Mouse (Mus musculus): ENCODE measurements around the gene Lgr4. TPM values are rescaled to one million over a fixed set of nuclear protein-coding genes. Genes with fewer than 3 reads are reported as not detected.

Gene Lgr4
- total RNA-seq, 2 experiments from 2014 or later = 108 to 133 TPM

- no peak for DNase-seq (ENCODE audit: low spot score in 2 of 2)
Measured at GRCm38 (mm10) chr2:109974807-109975206, 57.4 kb downstream of the Lgr4 start.

DNA sequence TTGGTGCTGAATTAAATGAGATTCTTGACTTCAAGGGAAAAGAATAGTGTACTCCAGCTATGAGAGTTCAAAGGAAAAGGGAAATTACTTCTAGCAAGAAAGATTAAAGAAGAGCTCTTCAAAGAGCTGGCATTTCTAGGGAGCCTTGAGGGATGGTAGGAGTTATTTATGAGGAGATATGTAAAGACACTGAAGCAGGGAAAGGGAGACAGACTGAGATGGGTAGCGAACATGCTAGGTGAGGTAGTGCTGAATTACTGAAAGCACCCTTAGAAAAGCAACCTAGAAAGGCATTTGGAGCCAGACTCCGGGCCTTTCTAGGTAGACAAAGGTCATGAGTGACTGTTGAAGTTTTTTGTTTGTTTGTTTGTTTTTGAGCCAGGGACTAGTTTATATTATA is 58.7 kb downstream of the Lgr4 start:
- no peak for DNase-seq (ENCODE audit: low spot score in 2 of 2)

DNA sequence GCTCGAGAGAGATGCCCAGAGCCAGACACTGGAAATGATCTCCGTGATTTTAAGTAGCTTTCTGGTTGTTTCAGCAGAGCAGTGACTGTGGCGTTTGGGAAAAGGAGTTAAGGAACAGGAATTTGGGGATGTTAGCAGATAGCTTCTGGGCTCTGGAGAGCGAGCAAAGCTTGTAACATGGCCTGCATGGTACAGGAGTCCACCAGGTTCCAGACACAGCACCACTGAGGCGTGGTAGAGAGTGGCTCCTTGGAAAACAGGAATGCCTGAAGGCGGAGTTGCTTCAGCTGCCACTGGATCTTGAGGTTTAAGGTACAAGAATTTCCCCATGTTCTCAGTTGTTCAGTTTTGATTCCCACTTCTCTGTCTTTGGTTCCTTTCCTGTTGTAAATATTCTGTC is 59.9 kb downstream of the Lgr4 start:
- no peak for DNase-seq (ENCODE audit: low spot score in 2 of 2)

DNA sequence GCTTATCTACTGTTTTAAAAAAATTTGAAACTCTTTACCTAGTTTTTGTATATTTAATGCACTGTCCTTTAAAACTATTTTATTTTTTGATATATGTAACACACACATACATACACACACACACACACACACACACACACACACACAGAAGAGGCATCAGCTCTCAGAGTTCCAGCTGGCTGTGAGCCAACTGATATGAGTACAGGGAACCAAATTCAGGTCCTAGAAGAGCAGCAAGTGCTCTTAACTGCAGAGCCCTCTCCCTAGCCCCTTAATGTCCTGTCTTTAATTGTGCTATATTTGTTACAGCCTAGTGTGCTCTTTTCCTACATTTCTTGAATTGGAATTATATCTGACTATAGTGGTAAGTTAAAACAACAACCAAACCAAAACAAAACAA is 61.8 kb downstream of the Lgr4 start:
- DNase-seq (ENCODE audit: low spot score in 2 of 2) = no peak

- DNase-seq (ENCODE audit: low spot score in 2 of 2) = no peak
Measured at GRCm38 (mm10) chr2:109983435-109983834, 66.0 kb downstream of the Lgr4 start.

DNA sequence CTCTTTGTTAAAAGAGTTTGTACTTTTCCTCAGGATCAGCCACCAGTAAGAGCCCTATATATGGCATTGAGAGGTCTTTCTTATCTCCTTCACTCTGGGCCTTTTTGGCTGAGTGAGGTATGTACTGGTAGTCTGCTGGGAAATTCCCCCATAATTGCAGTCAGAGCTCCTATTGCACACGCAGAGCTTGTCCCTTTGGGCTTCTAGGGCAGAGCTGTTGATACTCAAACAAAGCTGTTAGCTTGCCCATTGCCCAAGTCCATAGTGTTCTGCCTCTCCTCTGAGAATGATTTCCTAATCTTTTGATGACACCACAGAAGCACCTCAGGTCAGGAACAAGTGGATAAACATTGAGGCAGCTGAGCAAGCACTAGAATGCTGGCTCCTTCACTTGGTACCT is 67.5 kb downstream of the Lgr4 start:
- no peak for DNase-seq (ENCODE audit: low spot score in 2 of 2)

- DNase-seq (ENCODE audit: low spot score in 2 of 2) = no peak
Measured at GRCm38 (mm10) chr2:109985560-109985959, 68.1 kb downstream of the Lgr4 start.

DNA sequence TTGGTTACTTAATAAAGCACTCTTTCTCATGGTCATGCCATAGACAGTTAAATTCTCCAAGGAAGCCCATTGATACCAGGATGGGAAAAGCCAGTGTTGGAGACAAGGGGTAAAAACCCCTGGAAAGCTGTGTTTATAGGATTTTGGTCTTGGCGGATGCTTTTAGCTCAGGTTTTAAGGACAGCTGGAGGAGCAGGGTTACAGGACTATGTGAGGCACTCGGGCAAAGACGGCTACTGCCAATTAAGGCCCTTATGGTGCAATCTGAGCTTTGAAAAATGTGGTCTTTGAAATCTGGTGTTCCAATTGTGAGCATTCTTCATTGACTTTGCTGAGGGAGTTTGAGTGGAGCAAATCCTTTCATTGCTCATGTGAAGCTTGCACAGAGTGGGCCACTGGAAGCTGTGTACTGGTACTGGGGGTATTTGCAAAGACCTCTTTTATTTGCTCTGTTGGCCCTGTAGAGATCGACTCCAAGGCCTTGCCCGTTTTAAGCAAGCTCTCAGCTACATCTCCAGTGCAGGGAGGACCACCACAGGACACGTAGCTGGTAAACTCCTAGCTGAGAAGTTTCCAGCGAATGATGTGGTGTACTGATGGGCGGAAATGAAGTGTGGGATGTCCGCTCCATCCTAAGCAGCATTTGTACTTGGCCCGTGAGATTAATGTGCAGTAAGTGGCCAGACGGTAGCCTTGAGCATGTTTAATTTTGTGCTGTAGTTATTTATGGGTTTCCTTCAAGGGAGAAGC is 68.8 kb downstream of the Lgr4 start:
- no peak for DNase-seq (ENCODE audit: low spot score in 2 of 2)

GRCm38 (mm10) chr2:109987946-109988345 is 70.5 kb downstream of the Lgr4 start:
- DNase-seq (ENCODE audit: low spot score in 2 of 2) = no peak

DNA sequence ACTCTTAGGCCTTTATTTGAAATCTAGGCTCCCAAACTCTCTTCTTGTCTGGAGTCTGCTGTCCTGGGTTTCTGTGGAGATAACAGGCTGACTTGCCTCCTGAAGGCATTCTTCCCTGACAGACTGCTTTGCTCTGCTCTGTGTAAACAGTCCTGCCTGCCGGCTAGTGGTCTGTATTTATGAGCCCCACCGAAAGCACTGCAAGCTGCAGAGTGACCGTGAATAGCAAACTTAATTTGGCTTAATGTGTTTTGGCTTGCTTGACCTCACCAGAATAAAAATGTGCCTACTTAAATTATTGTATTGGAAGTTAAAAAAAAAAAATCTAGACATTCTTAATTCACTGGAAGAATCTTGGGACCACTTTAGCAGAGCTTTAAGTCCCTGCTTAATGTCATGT is 71.7 kb downstream of the Lgr4 start:
- DNase-seq (ENCODE audit: low spot score in 2 of 2) = no peak

DNA sequence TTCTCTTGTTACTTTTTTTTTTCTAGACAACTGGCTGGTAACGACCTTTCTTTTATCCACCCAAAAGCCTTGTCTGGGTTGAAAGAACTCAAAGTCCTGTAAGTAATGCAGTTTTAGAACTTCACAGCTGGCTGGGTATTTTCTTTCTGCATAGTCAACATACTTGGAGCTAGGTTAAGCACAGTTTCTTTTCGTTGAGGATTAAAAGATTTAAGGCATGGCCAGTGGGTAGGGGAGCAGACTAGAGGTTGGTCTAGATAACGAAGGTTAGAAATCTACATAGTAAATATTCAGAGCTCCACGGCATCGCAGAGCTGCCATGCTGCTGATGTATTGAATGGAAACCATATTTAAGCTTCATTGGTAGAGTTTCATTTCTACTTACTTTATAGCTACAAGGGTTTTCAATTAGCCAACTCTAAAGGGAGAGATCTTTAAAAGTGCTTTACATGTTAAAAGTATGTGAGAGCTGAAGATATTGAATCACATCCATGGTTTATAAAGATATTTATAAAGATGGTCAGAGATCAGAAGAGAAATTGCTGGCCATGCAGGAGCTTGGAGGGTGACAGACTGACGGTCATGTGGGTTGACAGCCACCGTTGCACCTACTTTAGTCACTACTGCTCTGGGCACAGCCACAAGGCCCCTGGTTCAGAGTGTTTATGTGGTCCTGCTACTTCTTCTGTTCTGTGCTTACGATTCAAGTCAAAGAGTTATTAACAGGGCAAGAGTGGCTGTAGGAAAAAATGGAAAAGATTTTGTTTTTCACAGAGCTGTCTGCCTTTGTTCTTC is 72.4 kb downstream of the Lgr4 start:
- DNase-seq (ENCODE audit: low spot score in 2 of 2) = no peak

DNA sequence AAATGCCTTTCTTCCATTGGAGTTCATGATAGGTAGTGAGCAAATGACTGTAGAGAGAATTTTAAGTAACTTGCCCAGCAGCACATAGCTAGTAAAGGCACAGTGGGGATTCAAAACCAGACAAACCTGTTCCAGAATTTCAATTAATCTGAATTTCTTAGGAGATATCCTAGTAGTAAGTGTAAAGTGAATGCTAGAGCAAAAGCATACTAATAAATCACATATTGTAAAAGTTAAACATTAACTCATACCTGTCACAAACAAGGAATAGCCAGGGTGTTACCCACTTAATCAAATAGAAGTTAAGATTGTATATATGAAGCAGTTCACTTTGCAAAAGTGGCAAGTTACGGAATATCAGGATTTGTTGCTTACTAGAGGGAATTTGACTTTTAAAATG is 74.3 kb downstream of the Lgr4 start:
- no peak for DNase-seq (ENCODE audit: low spot score in 2 of 2)

- DNase-seq (ENCODE audit: low spot score in 2 of 2) = no peak
Measured at GRCm38 (mm10) chr2:109992448-109993073, 75.1 kb downstream of the Lgr4 start.

- no peak for DNase-seq (ENCODE audit: low spot score in 2 of 2)
Measured at GRCm38 (mm10) chr2:109993404-109993803, 76.0 kb downstream of the Lgr4 start.

- no peak for DNase-seq (ENCODE audit: low spot score in 2 of 2)
Measured at GRCm38 (mm10) chr2:109995061-109995460, 77.6 kb downstream of the Lgr4 start.

DNA sequence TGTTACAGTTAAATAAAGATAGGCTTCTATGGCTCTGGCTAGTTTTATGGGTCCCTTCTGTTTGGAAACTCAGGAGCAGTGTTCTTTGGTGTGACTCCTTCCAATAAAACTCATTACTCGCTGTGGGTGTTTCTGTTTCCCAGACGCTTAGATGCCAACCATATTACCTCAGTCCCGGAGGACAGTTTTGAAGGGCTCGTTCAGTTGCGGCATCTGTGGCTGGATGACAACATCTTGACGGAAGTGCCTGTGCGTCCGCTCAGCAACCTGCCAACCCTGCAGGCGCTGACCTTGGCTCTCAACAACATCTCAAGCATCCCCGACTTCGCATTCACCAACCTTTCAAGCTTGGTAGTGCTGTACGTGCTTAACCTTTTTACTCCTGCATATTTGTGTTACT is 79.0 kb downstream of the Lgr4 start:
- no peak for DNase-seq (ENCODE audit: low spot score in 2 of 2)

- DNase-seq (ENCODE audit: low spot score in 2 of 2) = no peak
Measured at GRCm38 (mm10) chr2:110004668-110005067, 87.2 kb downstream of the Lgr4 start.

- DNase-seq (ENCODE audit: low spot score in 2 of 2) = no peak
Measured at GRCm38 (mm10) chr2:110005164-110005563, 87.7 kb downstream of the Lgr4 start.

GRCm38 (mm10) chr2:110005596-110006239 is 88.3 kb downstream of the Lgr4 start:
- no peak for DNase-seq (ENCODE audit: low spot score in 2 of 2)

DNA sequence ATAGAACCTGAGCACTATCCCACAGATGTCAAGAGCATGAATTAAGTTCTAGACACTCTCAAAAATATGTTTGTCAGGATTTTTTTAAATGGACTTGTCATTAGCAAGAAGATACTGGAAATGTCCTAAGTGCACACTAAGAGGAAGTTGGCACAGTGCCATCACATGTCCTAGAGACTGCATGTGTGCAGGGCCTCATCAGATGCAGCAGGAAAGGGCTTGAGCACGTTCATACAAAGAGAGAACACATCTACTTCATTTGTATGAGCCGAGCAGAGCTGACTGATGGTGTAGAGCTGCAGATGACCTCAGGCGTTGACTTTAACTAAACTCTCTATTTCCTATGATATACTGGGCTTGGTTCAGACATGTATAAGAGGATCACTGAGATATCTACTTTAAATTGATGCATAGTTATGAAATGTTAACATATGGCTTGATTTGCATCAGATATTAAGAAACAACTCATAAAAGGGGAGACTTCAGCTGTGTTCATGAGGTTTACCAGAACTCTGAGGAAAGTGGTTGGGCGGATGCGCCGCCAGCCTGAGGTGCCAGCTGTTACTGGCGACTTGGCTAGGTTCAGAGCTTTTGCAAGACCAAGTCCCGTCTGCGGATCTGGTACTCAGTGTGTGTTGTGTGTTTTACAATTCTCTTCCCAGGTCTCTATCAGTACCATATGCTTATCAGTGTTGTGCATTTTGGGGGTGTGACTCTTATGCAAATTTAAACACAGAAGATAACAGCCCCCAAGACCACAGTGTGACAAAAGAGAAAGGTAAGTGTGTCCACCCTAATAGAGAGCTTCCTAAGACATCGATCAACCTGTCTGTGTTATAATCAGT is 90.2 kb downstream of the Lgr4 start:
- no peak for DNase-seq (ENCODE audit: low spot score in 2 of 2)

DNA sequence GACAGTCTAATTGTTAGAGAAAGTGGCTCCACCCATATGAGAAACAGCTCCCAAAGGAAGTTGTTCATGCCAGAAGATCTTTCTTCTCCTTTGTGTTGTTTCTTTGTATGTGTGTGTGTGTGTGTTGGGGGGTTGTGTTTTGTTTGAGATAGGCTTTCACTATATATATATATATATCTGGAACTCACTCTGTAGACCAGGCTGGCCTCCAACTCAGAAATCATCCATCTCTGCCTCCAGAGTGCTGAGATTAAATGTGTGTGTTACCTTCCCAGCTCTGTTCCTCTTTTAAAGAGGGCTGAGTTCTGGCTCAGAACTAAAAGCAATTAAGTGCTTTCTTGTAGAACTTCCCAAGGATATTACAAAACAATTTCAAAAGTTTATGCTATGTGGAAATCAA is 92.0 kb downstream of the Lgr4 start:
- no peak for DNase-seq (ENCODE audit: low spot score in 2 of 2)

Data from adrenal gland, postnatal 4 days (tissue).